Mouse (Mus musculus) left cerebral cortex, adult 2 months (tissue): ENCODE measurements around the gene P2rx5. TPM values are rescaled to one million over a fixed set of nuclear protein-coding genes. Genes with fewer than 3 reads are reported as not detected.

Experiments used
- DNase-seq, 2 experiments: peaks; one replicate each; pipeline ENCODE4 v3.0.0; 2021 to 2022; ENCODE audit warnings: low spot score in 2 of 2, mixed read lengths in 1 of 2; ENCODE audit errors: extremely low spot score in 1 of 2
- H3K27ac ChIP-seq: fragments of 200-600 bp; 2 replicates; pipeline ENCODE4 v1.8.1; 2022
- H3K4me3 ChIP-seq: fragments of 200-600 bp; 2 replicates; pipeline ENCODE4 v1.8.1; 2022
- CTCF ChIP-seq: fragments of 200-600 bp; IDR thresholded peaks from 2 replicates; pipeline ENCODE4 v1.8.1; 2022; ENCODE audit warnings: antibody characterized with exemption, mild to moderate bottlenecking, moderate library complexity
- intact Hi-C: fragments of 180-260 bp; cut with DNase I; formaldehyde crosslinking; loops from one replicate; pipeline ENCODE4 v1.15.1; 2025
- long read RNA-seq, 2 experiments: library from polyadenylated mRNA; stranded (forward); transcript quantifications; one replicate each; pipeline ENCODE4 v2.0.0; 2021; ENCODE audit warnings: borderline mapping rate in 2 of 2
- total RNA-seq, 2 experiments: library from RNA; stranded (reverse); gene quantifications; 2 replicates each; pipeline ENCODE4 v1.2.3; 2021

P2rx5 gene
- total RNA-seq = 1 to 10 TPM in 1 of 2 experiments, under 1 TPM in 1; 0.70 to 1.1 TPM
- long read RNA-seq, experiment 1, partial matches to known transcripts = 0 of 1 reads
- long read RNA-seq, experiment 1, other reads (novel, unspliced or antisense) = 1 of 1 reads
- long read RNA-seq, experiment 2, partial matches to known transcripts = 0 of 1 reads
- long read RNA-seq, experiment 2, other reads (novel, unspliced or antisense) = 0 of 1 reads

DNA sequence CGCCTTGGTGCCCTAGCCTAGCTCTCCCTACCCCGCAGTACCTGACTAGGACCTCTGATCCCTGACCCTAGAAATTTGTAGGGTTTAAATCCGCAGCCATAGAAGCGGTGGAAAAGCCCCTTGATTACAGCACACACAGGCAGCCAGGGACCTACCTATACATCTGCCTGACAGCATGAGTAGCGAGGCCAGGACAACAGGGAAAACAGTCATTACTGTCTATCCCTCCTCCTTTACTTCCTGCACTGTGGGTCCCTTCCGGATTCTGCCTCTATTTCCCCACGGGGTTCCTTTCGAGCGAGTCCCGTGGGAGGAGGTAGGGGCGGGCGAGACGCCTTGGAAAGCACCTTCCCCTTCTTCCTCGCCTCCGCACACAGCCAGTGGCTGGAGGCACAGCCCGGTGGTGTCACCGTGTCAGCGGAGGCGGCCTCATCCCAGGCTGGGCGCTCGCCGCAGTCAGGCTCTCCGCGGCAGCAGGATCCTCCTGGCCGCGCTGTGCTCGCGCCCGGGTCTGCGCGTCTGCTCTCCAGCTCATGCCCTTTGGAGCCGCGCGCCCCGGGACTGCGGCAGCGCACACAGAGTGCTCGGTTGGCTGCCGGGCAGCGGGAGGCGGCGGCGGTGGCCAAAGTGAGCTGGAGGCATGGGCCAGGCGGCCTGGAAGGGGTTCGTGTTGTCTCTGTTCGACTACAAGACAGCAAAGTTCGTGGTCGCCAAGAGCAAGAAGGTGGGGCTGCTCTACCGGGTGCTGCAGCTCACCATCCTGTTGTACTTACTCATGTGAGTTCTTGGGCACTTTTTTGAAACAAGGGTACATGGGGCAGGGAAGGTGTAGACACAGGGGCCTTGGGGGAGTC, at the start of gene P2rx5:
TSS of gene P2rx5 (plus strand) at position 465 of the 854 bp plus-strand sequence.
- TF ChIP-seq CTCF = no peak
- H3K27ac ChIP-seq = no peak within 1 kb of the TSS
- peak in 1 of 2 experiments; percentile 23 for DNase-seq
- H3K4me3 ChIP-seq = peak within 1 kb of the TSS; percentile 46
- intact Hi-C loops = no loop called here

- no peak overlapping the region for H3K4me3 ChIP-seq
- intact Hi-C loops = no loop called here
- no peak overlapping the region for H3K27ac ChIP-seq
- DNase-seq = no peak
- TF ChIP-seq CTCF = no peak
These were observed 48.8 kb upstream of the P2rx5 start for GRCm38 (mm10) chr11:73111414-73111813.

DNA sequence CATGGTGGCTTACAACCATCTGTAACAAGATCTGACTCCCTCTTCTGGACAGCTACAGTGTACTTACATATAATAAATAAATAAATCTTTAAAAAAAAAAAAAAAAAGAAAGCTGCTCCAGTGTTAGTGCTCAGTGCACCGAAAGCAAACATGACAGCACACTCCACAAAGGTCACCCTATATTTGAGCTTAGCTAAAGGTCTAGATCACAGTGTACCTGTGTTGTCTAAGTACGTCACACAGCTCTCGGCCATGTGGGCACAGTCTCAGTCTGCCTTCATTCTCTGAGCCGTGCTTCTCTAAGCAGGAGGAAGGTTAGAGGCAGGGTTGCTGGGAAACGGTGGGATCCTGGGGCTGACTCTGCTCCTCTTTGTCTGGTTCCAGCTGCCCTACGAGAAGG, 33.7 kb upstream of the P2rx5 start:
- DNase-seq = no peak
- TF ChIP-seq CTCF = no peak
- intact Hi-C loops = no loop called here
- Histone ChIP-seq H3K4me3 (no peak overlapping the region), H3K27ac (no peak overlapping the region)

- peak in 1 of 2 experiments; percentile 24 for DNase-seq
- intact Hi-C loops = no loop called here
- H3K27ac ChIP-seq = no peak overlapping the region
- peak; percentile 50 for TF ChIP-seq CTCF
- no peak overlapping the region for H3K4me3 ChIP-seq
These were observed 29.2 kb upstream of the P2rx5 start for GRCm38 (mm10) chr11:73131020-73131419.

DNA sequence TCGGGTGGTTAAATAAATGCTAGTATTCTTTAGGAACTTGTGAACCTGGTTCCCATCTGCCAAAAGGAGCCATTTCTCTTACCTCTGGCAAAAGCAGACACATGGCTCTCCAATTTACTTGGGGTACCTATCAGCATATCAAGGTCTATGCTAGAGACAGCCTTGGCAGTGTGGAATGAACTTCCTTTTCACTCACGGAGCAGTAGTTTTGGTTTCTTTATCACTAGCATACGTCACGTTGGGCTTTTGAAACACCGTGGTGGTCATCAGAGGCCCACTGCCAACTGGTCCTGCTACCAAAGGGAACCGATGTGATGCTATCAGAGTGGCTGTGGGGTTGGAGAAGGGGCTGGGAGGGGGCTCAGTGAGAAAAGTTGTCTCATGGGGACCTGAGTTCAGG, 27.2 kb upstream of the P2rx5 start:
- intact Hi-C loops = no loop called here
- TF ChIP-seq CTCF = no peak
- Histone ChIP-seq H3K4me3 (no peak overlapping the region), H3K27ac (no peak overlapping the region)
- no peak for DNase-seq

DNA sequence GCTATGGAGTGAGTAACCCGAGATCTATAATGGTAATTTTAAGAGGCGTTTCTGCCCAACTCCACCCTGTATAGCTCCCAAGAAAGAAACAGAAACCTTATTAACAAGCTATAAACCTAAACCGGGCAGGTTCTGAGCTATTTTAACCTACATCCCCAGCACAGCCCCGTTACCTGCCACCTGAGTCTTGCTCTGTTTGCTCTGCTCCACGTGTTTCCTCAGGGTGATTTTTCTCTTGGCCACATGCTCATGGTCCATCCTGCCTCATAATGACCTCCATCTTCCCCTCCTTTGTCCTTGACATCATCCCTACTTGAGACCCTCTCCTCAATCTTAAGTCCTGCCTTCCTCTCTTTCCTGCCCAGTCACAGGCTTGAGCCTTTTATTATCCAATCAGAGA, 26.0 kb upstream of the P2rx5 start:
- no peak for DNase-seq
- TF ChIP-seq CTCF = no peak
- intact Hi-C loops = no loop called here
- Histone ChIP-seq H3K27ac (no peak overlapping the region), H3K4me3 (no peak overlapping the region)

- no peak for TF ChIP-seq CTCF
- Histone ChIP-seq H3K27ac (no peak overlapping the region), H3K4me3 (no peak overlapping the region)
- intact Hi-C loops = no loop called here
- DNase-seq = no peak
These were observed 23.6 kb upstream of the P2rx5 start for GRCm38 (mm10) chr11:73136587-73136986.

DNA sequence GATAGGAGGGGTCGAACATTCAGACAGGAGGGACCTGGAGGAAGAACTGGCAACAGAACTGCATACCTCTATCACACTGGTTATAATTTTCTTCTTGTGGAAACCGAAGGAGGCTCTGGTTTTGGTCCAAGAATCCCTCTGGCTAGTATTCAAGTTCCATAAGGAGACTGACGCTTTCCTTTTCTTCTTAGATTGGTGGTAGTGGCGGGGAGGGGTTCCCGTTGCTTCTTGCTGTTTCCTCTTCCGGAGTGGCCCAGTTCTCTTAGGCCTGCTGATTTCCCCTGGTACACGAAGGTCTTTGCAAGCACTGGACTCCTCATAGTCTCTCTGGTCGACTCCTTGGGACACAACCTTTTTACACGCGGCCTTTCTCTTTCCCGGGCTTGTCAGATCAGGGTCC, 23.1 kb upstream of the P2rx5 start:
- no peak overlapping the region for H3K27ac ChIP-seq
- no peak overlapping the region; the same call in 1 of the 2 replicates for H3K4me3 ChIP-seq
- TF ChIP-seq CTCF = no peak
- DNase-seq = no peak
- intact Hi-C loops = no loop called here

DNA sequence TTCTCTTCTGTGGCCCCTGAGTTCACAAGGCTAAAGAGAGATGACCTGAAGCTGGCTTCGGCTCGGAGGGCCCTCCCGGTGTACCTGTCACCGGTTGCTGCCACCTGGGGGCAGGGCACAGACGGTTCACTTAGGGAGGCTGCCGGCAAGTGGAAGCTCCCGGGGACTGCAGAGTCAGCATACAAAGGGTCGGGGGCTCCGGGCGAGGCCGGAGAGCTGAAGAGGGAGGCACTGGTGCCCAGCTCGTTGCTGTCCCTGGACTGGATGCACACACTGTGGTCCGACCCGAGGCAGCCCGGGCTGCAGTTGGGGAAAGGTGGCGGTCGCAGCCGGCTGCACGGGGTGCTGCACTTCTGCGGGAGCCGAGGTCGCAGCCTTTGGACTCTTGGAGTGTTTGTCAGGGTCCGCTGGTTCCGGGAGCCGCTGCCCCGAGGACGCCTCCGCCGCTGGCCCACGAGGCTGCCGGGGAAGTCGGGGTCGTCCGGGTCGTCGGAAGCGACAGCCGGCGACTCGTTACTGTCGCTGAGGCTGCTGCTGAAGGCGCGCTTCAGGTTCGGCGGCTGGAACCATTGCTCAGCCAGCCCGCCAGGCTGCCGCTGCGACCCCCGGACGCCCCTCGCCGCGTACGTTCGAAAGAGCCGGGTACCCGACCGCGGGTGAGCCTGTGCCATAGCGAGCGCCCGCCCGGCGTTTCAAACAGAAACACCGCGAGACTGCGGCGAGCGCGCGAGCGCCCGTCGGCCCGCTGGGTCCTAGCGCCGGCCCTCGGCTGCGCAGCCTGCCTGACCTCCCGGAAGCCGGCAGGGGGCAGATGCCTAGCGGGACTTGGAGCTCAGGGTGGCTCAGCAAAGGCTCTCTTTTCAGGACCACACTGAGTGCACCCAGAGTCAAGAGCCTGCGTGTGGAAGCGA, 22.4 kb upstream of the P2rx5 start, which contains the start of gene Haspin:
TSS of gene Haspin (minus strand) at position 704 of the 911 bp plus-strand sequence.
- intact Hi-C loops = loop anchor here (1.0 kb wide), 1 partner anchor 1233 kb away; no protein-coding TSS in a partner anchor
- TF ChIP-seq CTCF = peak; percentile 99
- Histone ChIP-seq H3K4me3 (peak within 1 kb of the TSS; percentile 80), H3K27ac (no peak within 1 kb of the TSS)
- DNase-seq = peak; percentile 89 to 92

- TF ChIP-seq CTCF = no peak
- intact Hi-C loops = no loop called here
- DNase-seq = no peak
- H3K4me3 ChIP-seq = no peak overlapping the region
- no peak overlapping the region for H3K27ac ChIP-seq
These were observed 15.9 kb upstream of the P2rx5 start for GRCm38 (mm10) chr11:73144261-73144681.
